Mouse (Mus musculus) megakaryocyte, adult 5-6 weeks (primary cell): ENCODE results near the gene Efnb2. TPM values are rescaled to one million over a fixed set of nuclear protein-coding genes. Genes with fewer than 3 reads are reported as not detected.

ENCODE experiments used
- ATAC-seq: 2 replicates; pipeline ENCODE4 v1.8.0; 2016; ENCODE audit warnings: mild to moderate bottlenecking, inconsistent platforms; ENCODE audit not compliant: poor library complexity, severe bottlenecking
- total RNA-seq, 2 experiments: library from RNA; stranded (forward) in 1 of 2; stranded (reverse) in 1 of 2; fragments of 153-499, 151-499 nt in 1 of 2; fragments of 221-1000, 200-1000 nt in 1 of 2; gene quantifications; 2 replicates each; pipeline versions ENCODE4 v1.2.3 to v1.2.4; 2015 to 2017

Efnb2 gene
- total RNA-seq, 2 experiments from 2014 or later, result 0.18 to 0.78 TPM

GRCm38 (mm10) chr8:8574521-8575499, 86.2 kb downstream of the Efnb2 start:
- no peak for ATAC-seq

GRCm38 (mm10) chr8:8572272-8572671, 88.8 kb downstream of the Efnb2 start:
- no peak for ATAC-seq

- ATAC-seq, result no peak
Measured at GRCm38 (mm10) chr8:8571625-8572215, 89.3 kb downstream of the Efnb2 start.

- no peak for ATAC-seq
Measured at GRCm38 (mm10) chr8:8569280-8569679, 91.8 kb downstream of the Efnb2 start.

GRCm38 (mm10) chr8:8568215-8568773, 92.7 kb downstream of the Efnb2 start:
- ATAC-seq, result no peak

Other genes with a start within 250 kb of the Efnb2 start
- gene Arglu1, start 29.3 kb upstream of the Efnb2 start, total RNA-seq (2015), result 55.8 and 64.7 TPM in 2 replicates
- 78.2 and 80.9 TPM in 2 replicates for gene Arglu1, start 29.3 kb upstream of the Efnb2 start, total RNA-seq (2017)